Mouse (Mus musculus): ENCODE data around the gene Thada.
A peak's percentile ranks its signal among the peaks of the same experiment; 100 is the strongest.
"Not testable (repeated sequence)": the region's sequence is repeated elsewhere in the genome, so short reads cannot be mapped to it uniquely, and the experiment has no call there.

The Thada gene

DNA sequence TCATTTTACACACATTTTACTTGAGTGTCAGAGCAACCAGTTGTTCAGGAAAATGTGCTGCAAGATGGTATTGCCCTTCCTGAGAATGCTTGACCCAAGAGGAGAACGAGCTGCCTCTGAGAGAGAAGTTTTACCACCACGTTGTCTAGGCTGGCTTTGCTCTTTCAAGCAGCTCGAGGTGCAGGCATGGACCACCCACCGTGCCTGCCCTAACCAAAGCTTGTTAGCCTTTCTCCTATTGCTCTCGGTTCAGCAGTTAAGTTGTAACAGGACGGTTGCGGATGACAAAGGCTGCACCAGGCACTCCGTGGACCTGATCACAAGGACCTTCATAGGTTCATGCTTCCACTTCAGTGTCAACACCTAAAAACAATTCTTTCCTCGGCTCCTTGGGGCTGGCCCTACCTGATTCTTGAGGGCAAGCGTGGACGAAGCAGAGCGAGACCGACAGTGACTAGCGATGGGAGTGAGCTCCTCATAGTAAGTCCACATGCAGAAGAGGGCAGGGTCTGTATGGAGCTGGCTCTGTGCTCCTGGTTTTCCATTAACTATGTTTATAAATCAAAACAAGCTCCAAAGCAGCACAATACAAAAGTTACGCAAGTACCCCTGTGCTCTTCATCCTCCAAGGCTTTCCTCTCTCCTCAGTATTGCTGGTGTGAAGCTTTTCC lies 241.7 kb downstream of the Thada start:
- no peak for DNase-seq (ENCODE audit: low spot score in 2 of 2)

DNA sequence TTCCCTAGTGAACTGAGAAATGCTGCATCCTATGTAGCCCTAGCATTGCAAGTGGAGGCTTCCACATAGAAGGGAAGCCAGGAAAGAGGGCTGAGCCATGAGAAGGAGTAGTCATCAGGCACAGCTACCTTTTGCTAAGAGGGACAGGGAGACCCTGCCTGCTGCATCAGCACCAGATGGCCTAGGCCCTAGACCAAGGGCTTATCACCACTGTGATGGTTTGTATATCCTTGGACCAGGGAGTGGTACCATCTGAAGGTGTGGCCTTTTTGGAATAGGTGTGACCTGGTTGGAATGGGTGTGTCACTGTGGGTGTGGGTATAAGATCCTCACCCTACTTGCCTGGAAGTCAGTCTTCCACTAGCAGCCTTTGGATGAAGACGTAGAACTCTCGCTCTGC lies 247.2 kb downstream of the Thada start:
- not testable (repeated sequence) for DNase-seq (ENCODE audit: low spot score in 2 of 2)

DNA sequence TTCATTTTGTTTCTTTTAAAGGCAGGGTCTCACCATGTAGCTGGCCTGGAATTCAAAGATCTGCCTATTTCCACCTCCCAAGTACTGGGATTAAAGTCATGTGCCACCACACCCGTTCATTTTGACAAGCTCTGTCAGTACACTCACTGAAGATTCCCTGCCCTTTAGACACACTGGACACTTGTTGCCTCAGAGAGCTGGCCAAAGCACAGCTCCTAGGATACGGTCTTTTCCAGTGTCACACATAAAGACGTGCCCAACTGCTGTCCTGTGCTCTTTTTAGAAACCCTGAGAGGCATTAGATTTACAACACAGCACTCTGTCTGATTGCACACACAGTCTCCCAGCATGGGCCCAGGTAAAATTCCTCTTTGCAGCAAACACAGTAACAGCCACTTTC lies 248.3 kb downstream of the Thada start:
- DNase-seq (ENCODE audit: low spot score in 2 of 2), result no peak

DNA sequence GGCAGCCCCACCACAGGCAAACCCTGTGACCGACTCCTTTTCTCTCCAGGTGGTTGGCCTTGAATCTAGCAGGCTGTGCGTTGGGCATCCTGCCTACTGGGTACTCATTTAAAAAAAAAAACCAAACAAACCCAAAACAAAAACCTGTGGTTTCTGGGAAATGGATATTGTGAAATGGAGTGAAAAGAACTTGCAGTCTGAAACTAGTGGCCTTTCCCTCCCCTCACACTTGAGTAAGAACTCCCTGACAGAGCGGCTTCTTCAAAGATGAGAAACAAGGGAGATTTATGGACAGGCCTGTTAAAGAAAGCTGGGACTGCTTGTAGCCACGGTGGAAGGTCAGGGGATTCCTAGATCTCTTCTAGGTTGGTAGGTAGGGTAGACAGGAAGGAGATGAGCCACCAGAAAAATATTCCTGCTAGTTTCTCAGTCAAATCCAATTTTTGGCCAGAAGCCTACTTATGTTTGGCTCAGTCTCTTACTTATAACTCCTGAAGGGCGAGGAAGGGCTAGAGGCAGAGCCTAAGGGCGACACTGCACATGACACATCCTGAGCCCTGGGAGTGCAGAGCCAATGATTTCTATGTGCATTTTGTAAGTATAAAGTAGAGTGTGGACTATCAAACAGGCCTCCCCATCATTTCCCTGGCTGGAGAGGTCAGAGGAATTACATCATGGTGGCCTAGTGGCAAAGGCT lies 250.6 kb downstream of the Thada start:
- no peak for DNase-seq (ENCODE audit: low spot score in 2 of 2)

DNA sequence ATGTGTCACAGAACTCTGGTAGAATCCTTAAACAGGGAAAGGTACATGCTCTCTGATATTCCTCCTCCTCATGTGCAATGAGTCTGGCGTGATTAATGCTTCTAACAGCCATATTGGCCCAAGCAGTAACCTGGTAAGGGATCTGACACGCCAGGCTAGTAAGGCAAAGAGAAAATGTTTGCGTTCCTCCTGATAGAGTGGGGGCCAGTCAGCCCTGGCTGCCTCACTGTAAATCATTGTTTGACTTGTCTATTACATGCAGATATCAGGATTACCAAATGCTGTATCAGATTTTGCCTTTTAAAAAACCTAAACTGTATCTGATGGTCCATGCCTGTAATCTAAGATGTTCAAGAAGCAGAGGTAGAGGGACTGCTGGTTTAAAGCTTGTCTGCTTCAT lies 252.5 kb downstream of the Thada start:
- DNase-seq (ENCODE audit: low spot score in 2 of 2), result no peak

DNA sequence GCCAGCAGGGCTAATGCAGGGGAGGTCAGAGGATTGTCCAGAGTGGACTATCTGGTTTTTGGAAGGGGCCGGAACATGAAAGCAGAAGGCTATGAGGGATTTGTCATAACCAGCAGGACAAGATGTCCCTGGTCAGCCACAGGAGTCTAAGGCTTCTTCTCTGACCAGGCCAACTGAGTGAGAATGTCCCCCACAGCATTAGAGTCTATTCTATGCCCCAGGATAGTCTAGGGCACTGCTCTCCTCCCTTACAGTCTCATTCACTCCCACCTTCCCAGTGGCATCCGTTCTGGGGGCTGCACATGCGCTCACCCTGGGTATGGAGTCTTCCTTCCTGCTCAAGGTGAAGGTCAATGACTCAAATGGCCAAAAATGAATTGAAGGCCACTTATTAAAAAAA lies 258.4 kb downstream of the Thada start:
- DNase-seq (ENCODE audit: low spot score in 2 of 2), result no peak

DNA sequence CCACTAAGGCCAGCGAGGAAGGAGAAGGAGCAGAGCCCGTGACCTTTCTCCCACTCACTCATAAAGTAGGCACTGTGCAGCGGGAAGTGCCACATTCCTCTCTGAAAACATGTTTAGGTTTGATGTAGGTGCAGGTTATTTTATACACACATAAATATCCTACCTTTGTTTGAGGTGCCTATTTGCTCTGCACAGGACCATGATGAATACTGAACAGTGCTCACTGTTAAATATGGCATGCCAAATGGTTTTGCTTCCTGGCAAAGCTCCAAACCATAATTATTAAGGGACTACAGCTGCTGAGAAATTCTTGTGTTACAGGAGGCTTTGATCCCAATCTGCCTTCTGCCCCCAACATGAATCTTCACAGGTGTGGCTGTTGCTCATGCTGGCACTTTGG lies 259.8 kb downstream of the Thada start:
- DNase-seq (ENCODE audit: low spot score in 2 of 2), result no peak

DNA sequence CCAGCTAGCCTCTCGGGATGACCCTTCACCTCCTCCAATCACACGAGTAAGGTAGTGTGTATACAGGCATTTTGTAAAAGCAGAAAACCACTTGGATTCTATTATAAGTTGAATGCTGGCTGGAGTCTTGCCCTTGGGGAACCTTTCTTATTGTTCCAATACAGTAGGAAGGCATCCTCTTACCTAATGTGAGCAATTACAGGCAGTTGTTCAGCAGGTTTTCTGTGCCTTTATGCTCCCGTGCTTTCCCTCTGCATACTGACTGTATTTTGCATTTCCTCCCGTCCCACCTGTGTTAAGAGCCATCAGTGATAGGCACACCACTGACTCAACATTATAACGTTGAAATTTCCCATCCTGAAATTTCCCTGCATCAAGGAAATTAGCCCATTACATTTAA lies 261.0 kb downstream of the Thada start:
- no peak for DNase-seq (ENCODE audit: low spot score in 2 of 2)

DNA sequence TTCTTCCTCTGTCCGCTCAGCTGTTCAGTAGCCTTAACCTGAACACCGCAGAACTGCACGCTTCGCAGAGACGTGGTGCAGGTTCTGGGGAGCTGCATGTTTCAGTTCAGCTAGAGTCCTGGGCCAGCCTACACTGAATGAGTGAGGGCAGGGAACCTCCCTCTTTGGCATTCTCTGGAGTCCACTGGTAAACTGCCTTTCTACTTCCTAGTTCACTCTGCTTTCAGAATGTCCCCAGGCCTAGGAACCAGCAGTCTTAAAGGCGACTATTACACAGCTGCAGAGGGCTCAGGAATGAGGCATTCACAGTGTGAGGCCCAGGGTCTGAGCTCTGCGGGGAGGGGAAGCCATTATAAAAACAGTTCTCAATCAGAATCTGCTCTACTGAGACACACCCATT lies 262.7 kb downstream of the Thada start:
- no peak for DNase-seq (ENCODE audit: low spot score in 2 of 2)

DNA sequence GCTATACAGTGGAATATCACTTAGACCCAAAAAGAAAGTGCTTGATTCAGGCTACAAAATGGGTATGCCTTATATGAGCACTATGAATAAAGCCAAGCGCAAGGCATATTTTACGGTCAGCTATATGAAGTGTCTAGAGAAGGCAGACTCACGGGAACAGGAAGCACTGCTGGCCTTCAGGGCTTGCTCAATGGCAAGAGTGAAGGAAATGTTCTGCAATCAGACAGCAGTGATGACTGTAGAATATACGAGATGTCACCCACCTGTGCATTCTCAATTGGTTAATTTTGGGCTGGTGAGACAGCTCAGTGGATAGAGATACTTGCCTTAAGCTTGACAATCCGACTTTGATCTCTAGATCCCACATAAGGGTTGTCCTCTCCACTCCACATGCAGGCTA lies 264.8 kb downstream of the Thada start:
- no peak for DNase-seq (ENCODE audit: low spot score in 2 of 2)

DNA sequence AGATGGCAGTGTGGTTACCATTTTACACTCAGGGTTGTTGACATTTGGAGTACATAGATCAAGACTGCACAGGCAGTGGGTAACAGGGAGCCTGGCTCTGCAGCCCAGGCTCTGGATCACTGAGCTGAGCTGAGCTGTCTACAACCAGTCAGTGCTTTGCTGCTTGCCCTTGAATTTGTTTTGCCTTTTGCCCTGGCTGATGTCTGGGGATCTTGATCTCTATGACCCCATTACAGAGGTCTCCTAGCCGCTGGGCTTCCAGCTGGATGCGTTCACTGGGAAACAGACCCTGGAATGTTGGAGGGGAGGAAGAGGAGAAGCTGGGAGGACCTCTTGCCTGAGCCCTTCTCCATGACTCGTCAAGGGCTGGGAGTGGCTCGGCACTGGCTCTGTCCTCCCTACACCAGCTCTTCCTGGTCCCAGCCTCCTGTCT lies 268.1 kb downstream of the Thada start:
- no peak for DNase-seq (ENCODE audit: low spot score in 2 of 2)

DNA sequence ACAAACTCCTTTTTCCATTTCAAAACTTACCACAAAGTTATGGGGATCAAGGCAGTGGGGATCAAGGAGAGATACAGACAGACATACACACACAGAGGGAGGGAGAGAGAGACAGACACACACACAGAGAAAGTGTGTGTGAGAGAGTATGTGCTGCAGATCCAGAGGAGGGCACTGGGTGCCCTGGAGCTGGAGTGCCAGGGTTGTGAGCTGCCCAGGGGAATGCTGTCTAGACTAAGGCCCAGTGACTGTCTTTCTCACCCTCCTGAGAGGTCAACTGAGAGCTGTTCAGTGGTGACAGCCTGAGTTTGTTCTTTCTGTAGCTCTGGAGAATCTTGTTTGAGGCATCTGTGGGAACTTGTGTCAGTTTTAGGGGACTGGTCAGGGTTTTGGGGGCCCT lies 269.7 kb downstream of the Thada start:
- DNase-seq (ENCODE audit: low spot score in 2 of 2), result no peak

DNA sequence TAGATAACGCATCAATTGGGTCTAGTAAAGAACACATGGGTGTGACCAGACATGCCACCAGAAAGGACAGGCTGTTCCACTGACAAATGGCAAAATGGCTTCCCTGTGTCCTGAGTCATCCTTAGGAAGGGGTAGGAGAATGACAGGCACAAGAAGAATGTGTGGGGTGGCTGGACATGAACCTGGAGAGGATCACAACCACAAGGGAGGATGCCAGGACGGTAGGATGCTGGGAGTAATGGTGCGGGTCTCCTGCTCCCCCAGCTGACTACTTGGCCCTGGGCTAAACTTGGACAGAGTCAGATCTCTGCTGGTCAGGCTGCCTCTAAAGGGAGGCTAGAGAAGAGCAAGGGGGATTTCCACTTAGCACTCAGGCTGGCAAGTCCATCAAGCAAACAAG lies 270.2 kb downstream of the Thada start:
- DNase-seq (ENCODE audit: low spot score in 2 of 2), result no peak

DNA sequence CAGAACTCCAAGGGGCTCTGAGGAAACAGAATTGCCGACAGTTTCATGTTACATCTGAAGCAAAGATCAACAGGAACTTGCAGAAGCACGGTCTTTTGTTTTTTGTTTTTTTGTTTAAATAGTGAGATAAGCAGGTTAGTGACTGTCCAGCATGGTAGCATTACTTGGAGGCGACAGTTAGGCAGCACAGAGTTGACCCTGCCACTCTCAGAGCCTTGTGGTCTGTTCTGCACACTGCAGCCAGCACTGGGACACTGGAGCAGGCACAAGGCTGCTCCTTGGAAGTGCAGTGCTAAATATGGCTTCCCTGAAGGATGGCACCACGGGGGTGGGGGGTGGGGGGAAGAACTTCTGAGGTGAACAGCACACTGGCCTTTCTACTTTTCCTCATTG lies 271.0 kb downstream of the Thada start:
- no peak for DNase-seq (ENCODE audit: low spot score in 2 of 2)

DNA sequence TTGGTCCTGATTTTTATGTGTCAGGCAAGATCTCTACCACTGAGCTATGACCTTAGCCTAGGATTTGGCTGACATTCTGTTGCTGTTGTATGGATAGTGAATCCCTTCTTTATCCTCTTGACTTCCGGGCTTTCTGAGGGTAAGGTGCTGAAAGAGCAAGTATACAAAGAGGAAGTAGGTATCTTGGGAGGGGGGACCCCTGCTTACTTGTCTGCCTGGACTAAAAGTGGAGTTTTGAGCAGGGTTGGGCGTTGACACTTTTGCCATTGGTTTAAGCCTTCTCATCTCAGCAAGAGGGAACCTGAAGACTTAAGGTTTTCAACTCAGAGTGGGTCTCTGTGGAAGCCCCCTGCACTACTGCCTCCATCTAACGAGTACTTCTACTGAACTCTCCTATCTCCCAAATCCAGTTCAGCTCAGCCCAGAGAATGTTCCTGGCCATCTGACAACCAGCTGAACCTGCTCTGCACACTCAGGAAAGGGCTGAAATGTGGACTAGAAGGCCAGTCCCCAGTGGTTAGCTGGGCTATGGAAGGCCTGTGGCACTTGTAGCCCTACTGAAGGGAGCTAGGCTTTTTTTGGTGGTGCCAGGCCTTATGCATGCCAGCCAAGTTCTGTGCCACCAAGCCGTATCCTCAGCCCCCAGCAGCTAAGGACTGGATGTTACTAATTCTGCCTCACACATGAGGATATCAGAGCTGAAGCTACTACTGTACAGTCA lies 271.6 kb downstream of the Thada start:
- no peak for DNase-seq (ENCODE audit: low spot score in 2 of 2)

DNA sequence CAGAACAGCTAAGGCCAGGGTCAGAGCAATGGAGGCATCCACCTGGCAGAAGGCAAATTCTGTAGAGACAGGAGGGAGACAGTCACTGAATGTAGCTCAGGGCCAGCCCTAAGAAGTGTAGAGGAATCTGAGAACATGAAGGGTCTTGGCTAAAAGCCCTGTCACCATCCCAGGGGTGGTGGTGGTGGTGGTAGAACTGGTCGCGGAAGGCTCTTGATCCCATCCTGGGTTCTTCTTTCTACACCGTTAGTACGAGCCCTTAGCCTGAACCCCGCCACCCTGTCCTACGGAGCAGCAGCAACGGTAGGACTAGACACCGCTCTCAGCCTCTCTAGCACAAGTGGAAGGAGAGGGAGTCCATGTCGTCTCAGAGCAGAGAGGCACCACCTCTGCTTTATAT lies 272.6 kb downstream of the Thada start:
- no peak for DNase-seq (ENCODE audit: low spot score in 2 of 2)

DNA sequence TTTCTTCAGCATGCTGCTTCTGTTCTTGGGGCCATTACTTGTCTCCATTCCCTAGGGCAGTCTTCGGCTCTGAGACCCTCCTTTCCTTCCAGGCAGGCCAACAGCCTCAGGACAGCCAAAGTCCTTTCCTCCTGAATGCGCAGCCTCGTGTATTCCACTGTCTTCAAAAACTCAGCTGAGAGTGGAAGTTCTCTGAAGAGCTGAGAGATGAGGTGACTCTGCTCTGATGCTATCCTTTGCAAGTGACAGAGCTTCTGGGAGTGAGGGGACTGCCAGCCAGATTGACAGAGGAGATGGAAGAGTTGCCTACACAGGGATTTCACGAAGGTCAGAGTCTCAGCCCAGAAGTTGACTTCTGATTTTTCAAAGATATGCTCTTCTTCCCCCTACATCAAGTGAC lies 274.1 kb downstream of the Thada start:
- DNase-seq (ENCODE audit: low spot score in 2 of 2), result no peak

DNA sequence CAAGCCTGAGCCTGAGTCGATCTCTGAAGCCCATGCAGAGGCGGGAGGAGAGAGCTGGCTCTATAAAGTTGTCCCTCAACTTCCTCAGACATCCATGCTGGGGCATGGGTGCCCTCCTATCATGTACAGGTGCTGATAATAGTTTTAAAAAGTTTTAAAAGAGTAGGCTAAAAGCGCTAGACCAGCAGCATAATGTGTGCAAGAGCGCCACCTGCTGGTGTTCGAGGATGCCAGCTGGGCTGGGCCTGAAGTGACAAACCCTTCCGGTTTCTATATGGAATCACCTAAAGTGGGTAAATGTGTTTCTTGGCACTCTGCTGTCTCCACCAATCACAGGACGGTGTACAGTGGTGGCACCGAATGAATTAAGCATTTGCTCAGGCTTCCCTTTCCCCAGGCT lies 275.1 kb downstream of the Thada start:
- DNase-seq (ENCODE audit: low spot score in 2 of 2), result peak in 1 of 2 experiments; percentile 75

DNA sequence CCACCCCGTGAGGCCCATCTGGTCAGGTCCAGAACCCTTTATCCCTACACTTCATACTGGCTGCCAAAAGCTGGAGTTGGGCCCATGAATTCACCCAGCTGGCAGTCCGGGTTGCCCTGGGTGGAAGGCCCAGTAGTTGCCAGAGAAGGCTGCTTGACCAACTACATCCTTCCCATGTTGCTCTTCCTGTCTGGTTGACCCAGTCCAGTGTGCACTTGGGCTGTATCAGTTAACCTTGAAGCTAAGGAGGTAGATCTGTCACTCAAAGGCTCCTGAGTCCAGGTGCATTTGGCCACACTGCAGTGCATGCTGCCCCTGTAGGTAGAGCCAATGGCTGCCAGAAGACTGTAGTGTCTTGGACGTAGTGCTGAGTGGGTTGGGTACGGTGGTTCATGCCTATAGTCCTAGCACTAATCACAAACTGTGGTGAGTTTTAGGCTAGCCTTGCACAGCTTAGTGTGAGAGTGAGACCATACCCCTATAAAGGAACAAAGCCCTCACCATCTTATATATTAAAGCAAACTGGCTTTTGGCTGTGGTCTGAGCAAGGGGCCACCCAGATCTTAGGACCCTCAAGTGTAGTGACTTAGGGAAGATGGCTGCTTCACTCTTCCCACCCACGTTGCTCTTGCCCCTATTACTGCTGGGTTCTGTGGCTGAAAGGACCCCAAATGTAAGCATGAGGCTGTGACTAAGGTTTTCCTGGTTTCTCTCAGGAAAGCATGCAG lies 276.7 kb downstream of the Thada start:
- DNase-seq (ENCODE audit: low spot score in 2 of 2), result no peak

DNA sequence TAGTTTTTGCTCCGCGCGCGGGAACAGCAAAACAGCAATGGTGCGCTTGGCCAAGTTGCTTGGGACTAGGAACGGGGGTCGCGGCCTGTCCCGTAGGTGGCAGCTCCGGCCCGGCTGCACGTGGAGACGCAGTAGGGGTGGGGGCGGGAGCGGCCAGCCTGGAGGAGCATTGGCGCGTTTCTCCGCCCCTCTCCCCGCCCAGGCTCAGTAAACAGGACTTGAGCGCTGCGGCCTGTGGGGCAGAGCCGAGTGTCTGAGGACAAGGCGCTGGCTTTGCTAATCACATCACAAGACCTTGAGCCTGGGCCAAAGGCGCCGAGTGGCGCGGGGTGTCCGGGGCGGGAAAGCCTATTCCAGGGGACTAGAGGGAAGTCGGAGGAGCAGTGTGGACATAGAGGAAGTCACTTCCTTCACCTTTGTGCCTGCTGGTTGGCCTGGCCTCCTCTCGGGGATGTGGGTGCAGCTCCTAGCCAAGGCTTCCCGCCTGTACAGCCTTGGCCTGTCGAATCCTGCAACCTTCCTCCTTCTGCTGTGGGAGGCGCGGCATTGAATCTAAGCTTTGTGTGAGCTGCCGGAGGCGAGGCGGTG lies 277.5 kb downstream of the Thada start:
- DNase-seq (ENCODE audit: low spot score in 2 of 2), result peak; percentile 82

DNA sequence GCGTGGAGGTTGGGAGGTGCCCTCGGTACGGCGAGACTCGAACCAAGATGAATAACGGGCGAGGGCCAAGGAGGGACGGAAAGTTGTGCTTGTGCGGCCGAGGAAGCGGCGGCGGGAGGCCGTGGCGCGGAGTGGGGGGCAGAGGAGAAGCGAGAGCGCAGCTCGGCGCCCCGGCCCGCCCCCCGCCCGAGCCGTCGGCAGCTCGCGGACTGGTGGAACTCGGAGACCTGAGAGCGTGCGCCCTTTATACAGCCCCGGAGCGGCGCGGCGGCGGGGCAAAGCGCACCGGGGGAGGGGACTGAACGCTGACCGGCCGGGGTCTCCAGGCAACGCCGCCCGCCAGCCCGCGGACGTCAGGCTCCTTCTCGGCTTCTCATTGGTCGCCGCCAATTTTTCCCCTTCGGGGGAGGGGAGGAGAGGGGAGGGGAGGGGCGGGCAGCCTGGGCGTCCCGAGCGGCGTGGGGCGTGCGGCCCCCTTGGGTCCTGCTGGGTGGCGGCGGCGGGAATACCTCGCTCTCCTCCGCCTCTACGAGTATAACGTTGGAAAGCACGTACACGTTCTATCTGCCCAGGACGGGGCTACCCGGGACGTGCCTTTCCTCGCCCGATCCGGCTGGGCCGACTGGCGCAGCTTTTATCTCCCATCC lies 278.2 kb downstream of the Thada start, which contains the start of gene Zfp36l2:
Gene Zfp36l2, minus strand, starts transcription at position 221 of the 647 bp plus-strand sequence.
- DNase-seq (ENCODE audit: low spot score in 2 of 2), result peak; percentile 88 to 89
